In genomic region chr3:97823438-97823837, GRCm38 (mm10) we compare ENCODE assay signal across 9 mouse cellular contexts.
DNase-seq lines count a peak whose midpoint lies in the region; ATAC-seq and TF ChIP-seq lines count a peak whose summit lies in the region.
"Had no signal": no experiment of that assay in that cellular context is flagged by ENCODE, and none has a peak within 500 bp of the region (broad histone marks: within the 10 kb centered on the region; RNA-seq: fewer than 3 reads in every experiment).

No protein-coding gene starts in this region.

- ATAC-seq in forebrain, embryonic 12.5 days (ENCODE audit: low FRiP score), result no peak
- ATAC-seq in forebrain, embryonic 14.5 days, result no peak
- no peak for ATAC-seq in lung, embryonic 14.5 days (ENCODE audit: insufficient read depth)

- 19% methylated on average over 6 of the region's 6 CpGs for WGBS in forebrain, embryonic 12.5 days
- WGBS in forebrain, embryonic 14.5 days, result 25% methylated on average over 6 of the region's 6 CpGs
- WGBS in lung, embryonic 14.5 days, result 24% methylated on average over 6 of the region's 6 CpGs

- no peak for TF ChIP-seq CTCF in lung, embryonic 14.5 days (IDR thresholded peaks at IDR 0.05; ENCODE audit: low read depth)
- TF ChIP-seq CTCF in layer of hippocampus, adult 2 months (conservative IDR thresholded peaks at IDR 0.05), result no peak

- no peak overlapping the region for H3K4me3 ChIP-seq in forebrain, embryonic 12.5 days (replicated peaks)
- no peak overlapping the region for H3K4me3 ChIP-seq in forebrain, embryonic 14.5 days (ENCODE audit: low read depth, low read length)
- H3K4me3 ChIP-seq in lung, embryonic 14.5 days (ENCODE audit: low read depth, low read length), result no peak overlapping the region; the same call in 1 of the 2 replicates
- H3K4me3 ChIP-seq in layer of hippocampus, adult 2 months, result no peak overlapping the region

- no peaks in the 10 kb centered on the region for H3K36me3 ChIP-seq in forebrain, embryonic 12.5 days (replicated peaks)
- no peaks in the 10 kb centered on the region for H3K36me3 ChIP-seq in forebrain, embryonic 14.5 days (ENCODE audit: control insufficient read depth, insufficient read depth, low read length)
- H3K36me3 ChIP-seq in lung, embryonic 14.5 days (ENCODE audit: insufficient read depth), result no peaks in the 10 kb centered on the region

- no peak overlapping the region for H3K27ac ChIP-seq in forebrain, embryonic 12.5 days
- no peak overlapping the region for H3K27ac ChIP-seq in forebrain, embryonic 14.5 days (ENCODE audit: low read depth, low read length)
- no peak overlapping the region for H3K27ac ChIP-seq in lung, embryonic 14.5 days (ENCODE audit: low read depth)
- H3K27ac ChIP-seq in layer of hippocampus, adult 2 months, result no peak overlapping the region

- intact Hi-C loops in gastrocnemius, postnatal 14 days (cut with DNase I; ENCODE audit: low total_unique reads), result no loop called here

- H3K4me2 ChIP-seq in forebrain, embryonic 12.5 days, result peak overlapping the region; percentile 62
- no peak overlapping the region; the same call in 1 of the 2 replicates for H3K4me2 ChIP-seq in forebrain, embryonic 14.5 days (ENCODE audit: low read length)
- H3K4me2 ChIP-seq in lung, embryonic 14.5 days, result peak overlapping the region; percentile 84

- DNase-seq in forebrain, embryonic 14.5 days (ENCODE audit: low spot score), result no peak
- no peak for DNase-seq in lung, embryonic 14.5 days
- DNase-seq in lung, postnatal 25 days (ENCODE audit: low spot score), result no peak
- peak; percentile 45 for DNase-seq in gastrocnemius, postnatal 14 days
- peak; percentile 90 for DNase-seq in skeletal muscle tissue, adult 2 months (ENCODE audit: low read depth, low spot score)
- no peak for DNase-seq in thymus, postnatal 0 days (ENCODE audit: low spot score)
- no peak for DNase-seq in layer of hippocampus, adult 2 months (ENCODE audit: low spot score in 2 of 2)
- DNase-seq: lung, postnatal 14 days had no signal

- no peak overlapping the region for H3K9ac ChIP-seq in forebrain, embryonic 12.5 days
- no peak overlapping the region for H3K9ac ChIP-seq in forebrain, embryonic 14.5 days (ENCODE audit: low read length)
- H3K9ac ChIP-seq in lung, embryonic 14.5 days, result no peak overlapping the region

- no peaks in the 10 kb centered on the region for H3K9me3 ChIP-seq in forebrain, embryonic 12.5 days
- H3K9me3 ChIP-seq in forebrain, embryonic 14.5 days (replicated peaks; ENCODE audit: control insufficient read depth, low read length), result no peaks in the 10 kb centered on the region
- H3K9me3 ChIP-seq in lung, embryonic 14.5 days (ENCODE audit: low read depth, low read length), result no peaks in the 10 kb centered on the region

- H3K27me3 ChIP-seq in forebrain, embryonic 12.5 days, result peaks cover 29% of the 10 kb centered on the region
- H3K27me3 ChIP-seq in forebrain, embryonic 14.5 days (replicated peaks; ENCODE audit: control insufficient read depth, insufficient read depth, low read length), result peaks cover 9% of the 10 kb centered on the region
- peaks cover 10% of the 10 kb centered on the region; the same call in 1 of the 2 replicates for H3K27me3 ChIP-seq in lung, embryonic 14.5 days (ENCODE audit: insufficient read depth, low read length)

- peaks cover 12% of the 10 kb centered on the region for H3K4me1 ChIP-seq in forebrain, embryonic 12.5 days
- H3K4me1 ChIP-seq in forebrain, embryonic 14.5 days (ENCODE audit: control insufficient read depth, insufficient read depth, low read length), result peaks cover 5% of the 10 kb centered on the region; the same call in 1 of the 2 replicates
- no peaks in the 10 kb centered on the region for H3K4me1 ChIP-seq in lung, embryonic 14.5 days (ENCODE audit: insufficient read depth)

Comparison
In these comparisons a context has a peak if more than half of its experiments do, and no peak if none do; other contexts are left out.
1. DNase-seq: peak in gastrocnemius, postnatal 14 days (single experiment) and skeletal muscle tissue, adult 2 months (single experiment); none in forebrain, embryonic 14.5 days (single experiment), lung, embryonic 14.5 days (single experiment), lung, postnatal 25 days (single experiment), thymus, postnatal 0 days (single experiment) and layer of hippocampus, adult 2 months (0 of 2).